Mouse (Mus musculus): ENCODE data around the gene Cops2. TPM values are rescaled to one million over a fixed set of nuclear protein-coding genes. Genes with fewer than 3 reads are reported as not detected.

Cops2 gene
- 204 and 241 TPM in 2 replicates for total RNA-seq (2017)

DNA sequence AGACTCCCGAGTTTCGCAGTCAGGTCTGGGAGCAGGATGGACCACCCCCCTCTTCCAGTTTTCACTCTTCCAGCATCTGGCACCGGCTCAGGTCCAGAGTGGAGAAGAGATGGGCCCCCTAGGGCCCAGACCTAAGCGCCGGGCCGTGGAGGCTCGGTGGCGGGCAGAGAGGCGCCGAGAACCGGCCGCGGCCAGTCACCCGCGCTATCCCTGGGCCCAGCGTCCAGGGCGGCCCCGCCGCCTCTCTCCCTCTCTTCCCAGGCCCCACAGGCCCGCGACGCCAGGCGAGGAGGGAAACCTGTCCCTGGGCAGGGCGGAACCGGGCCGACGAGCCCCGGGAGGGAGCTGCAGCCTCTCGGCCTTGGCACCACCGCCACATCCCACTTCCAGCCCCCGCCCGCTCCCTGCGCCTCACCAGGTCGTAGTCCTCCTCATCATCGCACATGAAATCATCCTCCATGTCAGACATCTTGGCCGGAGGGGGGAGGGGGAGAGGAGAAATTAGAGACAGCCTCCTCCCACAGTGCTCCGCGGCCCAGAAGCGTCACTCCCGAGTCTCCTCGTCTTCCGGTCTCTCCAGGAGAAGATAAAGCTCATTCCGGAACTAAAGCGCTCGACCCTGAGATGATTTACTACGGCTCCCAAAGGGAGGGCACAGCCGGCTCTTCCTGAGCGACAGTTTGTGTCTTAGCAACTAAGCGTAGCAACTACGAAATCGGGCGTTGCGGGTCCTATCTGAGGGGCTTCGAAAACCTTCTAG, at the start of gene Cops2, which contains the start of gene Galk2:
Gene Cops2 (minus strand): TSS at position 619 of the 760 bp plus-strand sequence.
Gene Galk2 (plus strand): TSS at position 589 of the 760 bp plus-strand sequence.
- peak; percentile 100 for ATAC-seq (replicated peaks; ENCODE audit: low read depth, poor library complexity, severe bottlenecking)

DNA sequence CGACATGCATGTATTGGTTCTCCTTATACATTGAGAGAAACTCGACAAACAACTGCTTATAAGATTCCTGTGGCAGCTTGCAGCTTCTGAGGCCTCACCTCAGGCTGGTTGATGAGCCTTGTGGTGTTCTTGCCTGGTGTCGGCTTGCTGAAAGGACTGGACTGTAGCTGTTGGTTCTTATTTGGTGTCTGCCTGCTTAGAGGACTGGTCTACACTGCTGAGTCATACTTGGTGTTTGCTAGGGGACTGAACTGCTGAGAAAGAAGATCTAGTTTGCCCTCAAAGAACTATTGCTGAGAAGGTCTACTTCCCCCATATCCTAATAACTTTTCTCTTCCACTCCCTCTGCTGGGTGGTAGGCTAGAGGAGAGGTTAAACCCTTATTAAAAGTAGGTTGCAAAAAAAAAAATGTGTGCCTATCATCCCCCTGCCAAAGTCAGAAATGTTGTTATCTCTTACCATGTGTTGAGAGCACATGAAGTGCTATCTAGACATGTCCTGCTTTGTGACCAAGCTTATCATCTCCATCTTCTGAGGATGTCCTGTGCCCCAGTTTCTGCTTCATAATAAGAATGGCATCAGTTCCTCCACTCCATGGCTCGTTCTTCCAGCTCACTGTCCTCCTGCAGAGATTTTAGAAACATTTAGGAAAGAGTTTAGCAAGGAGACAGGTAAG, 48.8 kb upstream of the Cops2 start:
- 0 out of 2 replicates have a peak, but pooled peaks have one; percentile 18 for ATAC-seq (replicated peaks; ENCODE audit: low read depth, poor library complexity, severe bottlenecking)

DNA sequence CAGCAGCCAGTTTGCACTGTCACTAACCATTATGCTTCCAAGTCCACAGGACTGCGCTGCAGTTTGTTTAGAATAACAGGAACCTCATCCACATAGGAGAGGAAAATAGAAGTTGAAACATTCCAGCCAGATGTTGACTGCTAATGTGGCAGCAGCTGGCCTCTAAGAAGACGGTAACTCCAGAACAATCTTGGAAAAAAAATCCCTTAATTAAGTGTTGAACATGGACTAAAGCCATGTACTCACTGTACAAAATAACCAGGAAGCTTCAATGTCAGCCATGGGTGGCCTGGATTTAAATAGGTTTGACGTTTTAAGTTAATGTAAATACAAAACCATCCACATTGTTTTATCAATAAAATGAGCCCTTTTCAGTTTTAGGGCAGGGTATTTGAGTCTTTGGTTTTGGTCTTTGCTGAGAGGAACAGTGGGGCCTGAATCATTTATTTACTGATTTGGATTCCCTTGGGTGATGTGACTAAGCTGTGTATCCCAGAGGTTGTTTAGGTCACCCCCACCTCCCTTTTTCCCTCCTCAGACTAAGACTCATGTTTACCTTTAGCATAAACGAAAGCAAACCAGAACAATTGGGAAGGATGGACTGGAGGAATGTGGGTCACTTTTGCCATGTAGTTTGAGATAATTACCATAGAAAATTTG, 47.6 kb upstream of the Cops2 start:
- ATAC-seq (replicated peaks; ENCODE audit: low read depth, poor library complexity, severe bottlenecking): no peak

DNA sequence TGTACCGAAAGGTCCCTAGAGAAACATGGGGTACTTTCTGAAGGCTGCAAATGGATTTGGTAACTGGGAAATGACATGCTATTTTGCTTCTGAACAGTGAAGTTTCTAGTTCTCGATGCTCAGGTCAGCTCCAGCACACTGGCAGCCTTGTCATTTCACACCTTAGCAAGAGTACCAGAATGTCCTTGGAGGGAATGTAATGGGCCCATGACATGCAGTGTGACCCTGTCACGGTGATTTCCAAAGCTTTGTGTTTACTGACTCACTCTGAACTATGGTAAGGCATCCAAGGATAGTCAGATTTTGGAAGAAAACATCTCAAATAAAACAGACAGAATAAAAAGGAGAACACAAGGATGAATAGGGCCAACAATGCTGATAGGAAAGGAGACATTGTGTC, 42.5 kb upstream of the Cops2 start:
- no peak for ATAC-seq (replicated peaks; ENCODE audit: low read depth, poor library complexity, severe bottlenecking)

DNA sequence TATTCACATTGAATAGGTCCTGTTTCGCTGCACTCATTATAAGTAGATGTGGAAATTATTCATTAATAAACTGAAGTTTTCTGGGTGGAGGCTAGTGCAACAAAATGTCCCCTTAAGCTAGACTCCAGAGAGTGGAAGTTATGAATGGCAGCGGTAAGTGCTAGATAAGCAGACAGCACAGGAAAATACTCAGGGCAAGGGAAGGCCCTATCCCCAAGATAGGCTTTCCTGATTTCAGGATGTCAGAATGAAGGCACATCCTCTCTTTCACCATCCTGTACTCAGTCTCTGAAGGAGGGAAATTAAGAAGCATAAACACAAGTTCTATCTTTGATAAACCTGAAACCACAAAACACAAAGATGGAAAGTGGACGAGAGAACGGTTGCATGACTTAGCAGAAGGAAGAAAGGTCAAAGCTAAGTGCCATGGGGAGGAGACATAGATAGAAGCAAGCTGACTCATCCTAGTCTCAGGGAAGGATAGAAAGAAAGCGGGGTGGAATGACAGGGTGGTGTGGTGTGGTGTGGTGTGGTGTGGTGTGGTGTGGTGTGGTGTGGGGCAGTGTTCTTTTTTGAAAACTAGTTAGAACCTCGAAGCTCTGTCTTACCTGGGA, 42.0 kb upstream of the Cops2 start:
- peak; percentile 93 for ATAC-seq (replicated peaks; ENCODE audit: low read depth, poor library complexity, severe bottlenecking)

DNA sequence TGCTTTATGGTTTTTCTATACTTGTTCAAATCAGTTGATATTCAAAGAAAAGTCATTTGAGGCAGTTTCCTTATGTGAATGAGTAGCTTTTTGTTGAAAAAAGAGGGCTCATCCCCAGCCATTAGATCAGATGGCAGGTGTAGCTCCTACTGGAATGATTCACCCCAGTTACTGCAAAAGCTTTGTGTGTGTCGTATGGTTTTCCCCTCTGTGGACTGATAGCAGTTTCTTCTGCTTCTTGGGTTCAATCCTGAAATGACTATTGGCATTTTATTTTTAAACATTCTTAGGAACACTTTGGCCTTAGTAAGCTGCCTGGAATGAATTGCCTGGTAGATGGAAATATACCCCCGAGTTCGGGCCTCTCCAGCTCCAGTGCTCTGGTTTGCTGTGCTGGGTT, 37.4 kb upstream of the Cops2 start:
- no peak for ATAC-seq (replicated peaks; ENCODE audit: low read depth, poor library complexity, severe bottlenecking)

DNA sequence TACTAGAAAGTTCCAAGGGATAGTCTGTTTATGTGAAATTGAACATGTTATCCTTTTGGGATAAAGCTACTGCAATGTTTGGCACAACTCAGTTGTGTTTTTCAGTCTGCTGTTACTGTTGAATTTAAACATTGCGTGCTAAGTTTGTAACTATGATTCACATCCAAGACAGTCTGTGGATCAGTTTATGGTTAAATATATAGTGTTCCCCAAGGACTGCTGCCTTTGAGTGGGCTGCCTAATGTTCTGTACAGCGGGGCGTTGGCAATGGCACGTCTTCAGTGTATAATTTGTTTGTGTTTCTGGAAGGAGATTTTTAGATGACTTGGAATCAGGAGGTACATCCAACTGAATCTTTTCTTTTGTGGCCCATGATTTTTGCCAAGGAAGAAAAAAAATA, 36.2 kb upstream of the Cops2 start:
- no peak for ATAC-seq (replicated peaks; ENCODE audit: low read depth, poor library complexity, severe bottlenecking)

DNA sequence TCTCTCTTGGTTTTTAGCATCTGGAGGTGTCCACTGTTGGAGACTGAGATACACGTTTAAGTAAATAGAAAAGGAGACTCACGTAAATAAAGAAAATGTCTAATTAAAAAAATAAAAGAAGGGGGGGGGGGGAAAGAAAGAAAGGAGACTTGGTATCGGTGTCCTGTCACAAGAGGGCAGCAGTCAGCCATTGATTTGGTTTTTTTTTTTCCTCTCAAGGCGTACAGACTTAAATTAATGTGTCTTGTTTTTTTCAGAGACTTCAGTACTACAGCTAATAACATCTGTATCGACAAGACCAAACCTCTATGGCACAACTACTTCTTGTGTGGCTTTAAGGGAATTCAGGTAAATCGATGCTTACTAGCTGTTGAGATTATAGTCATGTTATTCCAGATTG, 34.2 kb upstream of the Cops2 start:
- ATAC-seq (replicated peaks; ENCODE audit: low read depth, poor library complexity, severe bottlenecking): peak; percentile 77

DNA sequence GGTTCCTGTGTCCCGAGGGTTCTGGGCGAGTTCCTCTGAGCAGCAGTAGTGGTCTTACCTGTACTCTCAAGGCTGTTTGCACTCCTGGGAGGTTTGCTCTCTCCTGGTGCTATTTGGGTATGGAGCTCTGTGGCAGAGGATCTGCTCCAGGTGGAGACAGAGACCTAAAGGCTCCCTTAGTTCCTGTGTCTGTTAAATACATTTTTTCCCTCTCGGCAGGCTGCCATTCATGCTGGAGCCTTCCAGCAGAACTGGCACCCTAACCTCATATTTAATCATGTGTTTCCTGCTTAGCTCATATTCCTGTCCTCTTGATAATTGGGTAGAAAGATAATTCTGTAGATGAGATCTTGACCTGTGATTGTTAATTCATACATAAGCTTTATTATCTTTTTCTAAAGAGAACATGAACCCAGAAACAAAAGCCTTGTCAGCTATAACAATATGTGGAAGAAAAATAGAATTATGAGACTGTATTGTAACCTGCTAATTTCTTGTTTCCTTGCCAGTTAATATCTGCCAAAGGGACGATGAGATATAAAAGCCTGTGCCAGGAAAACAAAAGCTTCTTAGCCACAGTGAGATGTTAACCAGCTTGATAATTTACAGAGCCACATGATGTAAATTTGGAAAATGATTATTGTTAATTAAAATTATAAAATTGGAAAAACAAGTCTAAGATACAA, 27.1 kb upstream of the Cops2 start:
- ATAC-seq (replicated peaks; ENCODE audit: low read depth, poor library complexity, severe bottlenecking): no peak

DNA sequence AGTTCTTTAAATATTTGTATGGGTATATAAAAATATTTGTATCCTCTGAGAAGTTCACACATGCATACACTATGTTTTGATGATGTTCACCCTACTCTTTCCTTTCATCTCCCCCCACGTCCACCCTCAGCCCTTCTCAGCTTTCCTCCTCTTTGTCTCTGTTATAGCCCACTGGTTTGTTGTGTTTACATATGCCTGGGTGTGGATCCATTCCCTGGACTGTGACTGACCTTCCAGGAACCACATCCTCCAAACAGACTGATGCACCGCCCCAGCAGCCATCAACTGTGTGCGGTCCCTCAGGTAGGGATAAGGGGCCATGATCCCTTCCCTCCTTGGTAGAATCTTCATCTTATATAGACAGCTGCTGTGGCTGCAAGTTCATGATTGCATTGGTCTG, 11.2 kb upstream of the Cops2 start:
- no peak for ATAC-seq (replicated peaks; ENCODE audit: low read depth, poor library complexity, severe bottlenecking)

DNA sequence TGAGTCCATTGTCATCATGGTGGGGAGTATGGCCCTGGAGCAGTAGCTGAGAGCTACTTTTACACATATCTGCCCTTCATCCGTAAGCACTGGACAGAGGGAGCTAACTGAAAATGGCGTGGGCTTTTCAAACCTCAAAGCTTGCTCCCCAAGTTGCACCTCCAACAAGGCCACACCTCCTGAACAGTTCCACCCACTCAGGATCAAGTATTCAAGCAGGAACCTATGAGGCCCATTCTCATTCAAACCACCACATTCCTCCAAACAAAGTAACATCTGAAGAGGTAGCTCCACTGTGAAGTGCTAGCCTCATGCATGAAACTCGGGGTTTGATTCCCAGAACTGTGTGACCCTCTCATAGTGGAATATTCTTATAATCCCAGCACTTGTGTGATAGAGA, 9.4 kb upstream of the Cops2 start:
- no peak for ATAC-seq (replicated peaks; ENCODE audit: low read depth, poor library complexity, severe bottlenecking)

DNA sequence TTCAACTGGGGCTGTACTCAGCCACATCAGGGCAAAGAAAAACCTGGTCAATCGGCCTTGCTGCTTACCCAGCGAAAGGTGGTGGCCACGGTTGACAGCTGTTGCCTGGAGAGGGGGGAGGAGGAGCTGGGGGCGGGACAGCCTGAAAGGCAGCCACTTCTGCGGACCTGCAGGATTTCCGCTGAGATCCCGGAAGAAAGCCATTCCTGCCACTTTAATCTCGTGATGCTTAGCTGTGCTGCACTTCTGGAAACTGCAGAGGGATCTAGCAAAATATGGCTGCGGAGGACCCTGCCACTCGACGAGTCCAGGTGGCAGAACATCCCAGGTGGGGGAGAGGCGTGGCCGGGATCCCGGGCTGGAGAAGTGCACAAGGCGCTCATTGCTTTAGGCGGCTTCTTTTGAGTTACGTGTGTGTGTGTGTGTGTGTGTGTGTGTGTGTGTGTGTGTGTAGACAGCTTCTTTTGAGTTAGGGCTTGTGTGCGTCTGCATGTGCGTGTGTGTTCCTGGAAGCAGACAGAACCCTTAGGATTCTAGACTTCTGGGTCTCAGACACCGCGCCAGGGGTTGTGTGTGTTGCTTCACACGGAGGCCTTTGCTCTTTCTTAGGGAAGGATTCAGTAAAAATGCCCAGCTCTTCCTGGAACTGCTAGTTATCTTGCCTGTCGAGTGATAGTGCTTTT, 7.3 kb upstream of the Cops2 start:
- peak; percentile 97 for ATAC-seq (replicated peaks; ENCODE audit: low read depth, poor library complexity, severe bottlenecking)

DNA sequence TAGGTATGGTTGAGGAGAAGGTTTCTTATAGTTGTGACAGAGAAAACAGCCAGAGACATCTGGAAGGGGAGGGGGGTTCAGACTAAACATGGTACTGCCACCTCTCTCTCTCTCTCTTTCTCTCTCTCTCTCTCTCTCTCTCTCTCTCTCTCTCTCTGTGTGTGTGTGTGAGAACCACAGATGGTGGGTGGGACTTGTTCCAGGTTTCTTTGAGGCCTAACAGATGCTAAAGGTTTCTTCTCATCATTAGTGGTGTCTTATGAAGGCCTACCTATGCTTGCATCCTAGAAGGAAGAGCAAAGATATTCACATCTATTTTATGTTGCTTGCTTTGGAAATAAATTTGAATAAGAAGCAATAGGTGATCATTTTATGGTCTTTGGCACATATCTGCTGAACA, 6.6 kb upstream of the Cops2 start:
- ATAC-seq (replicated peaks; ENCODE audit: low read depth, poor library complexity, severe bottlenecking): no peak

DNA sequence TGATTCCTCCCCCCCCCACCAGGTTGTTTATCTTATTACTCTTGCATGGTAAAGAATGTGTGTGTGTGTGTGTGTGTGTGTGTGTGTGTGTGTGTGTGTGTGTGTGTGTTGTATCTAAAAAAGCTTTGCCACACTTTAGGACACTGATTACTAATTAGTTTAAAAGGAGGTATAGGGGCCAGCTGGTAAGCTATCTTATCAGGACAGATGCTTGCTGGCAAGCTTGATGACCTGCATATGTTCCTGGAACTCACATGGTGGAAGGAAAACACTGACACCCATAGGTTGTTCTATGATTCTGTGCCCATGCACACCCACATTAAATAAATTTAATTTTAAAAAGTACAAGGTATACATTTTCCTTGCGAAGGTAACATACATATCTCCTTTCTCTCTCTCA, 5.6 kb upstream of the Cops2 start:
- no peak for ATAC-seq (replicated peaks; ENCODE audit: low read depth, poor library complexity, severe bottlenecking)

DNA sequence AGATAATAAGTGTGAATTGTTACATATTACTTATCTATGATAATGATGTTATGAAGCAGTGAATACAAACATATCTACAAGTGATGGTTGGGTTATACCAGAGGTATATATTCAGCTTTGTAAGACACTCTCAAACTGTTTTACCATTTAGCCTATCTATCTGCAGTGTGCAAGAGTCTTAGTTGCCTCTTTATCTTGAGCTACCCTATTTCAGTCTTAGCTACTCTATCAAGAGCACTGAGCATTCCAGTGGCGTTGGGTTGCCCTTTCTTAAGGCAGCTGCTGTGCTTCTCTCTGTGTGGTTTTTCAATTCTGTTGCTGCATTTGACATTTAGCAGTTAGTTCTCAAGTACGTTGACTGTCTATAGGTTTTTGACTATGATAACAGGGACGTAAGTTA, 4.9 kb upstream of the Cops2 start:
- no peak for ATAC-seq (replicated peaks; ENCODE audit: low read depth, poor library complexity, severe bottlenecking)

DNA sequence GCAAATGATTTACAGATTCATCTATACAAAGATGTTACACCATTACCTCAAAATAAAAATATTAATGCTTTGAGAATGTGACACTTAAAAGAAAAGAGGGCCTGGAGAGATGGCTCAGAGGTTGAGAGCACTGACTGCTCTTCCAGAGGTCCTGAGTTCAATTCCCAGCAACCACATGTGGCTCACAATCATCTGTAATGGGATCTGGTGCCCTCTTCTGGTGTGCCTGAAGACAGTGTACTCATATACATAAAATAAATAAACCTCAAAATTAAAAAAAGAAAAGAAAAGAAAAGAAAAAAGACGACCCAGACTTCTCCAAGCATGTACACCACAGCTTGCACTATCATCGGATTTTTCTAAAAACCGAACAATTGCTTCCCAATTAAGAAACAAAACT, 1.2 kb downstream of the Cops2 start:
- no peak for ATAC-seq (replicated peaks; ENCODE audit: low read depth, poor library complexity, severe bottlenecking)

DNA sequence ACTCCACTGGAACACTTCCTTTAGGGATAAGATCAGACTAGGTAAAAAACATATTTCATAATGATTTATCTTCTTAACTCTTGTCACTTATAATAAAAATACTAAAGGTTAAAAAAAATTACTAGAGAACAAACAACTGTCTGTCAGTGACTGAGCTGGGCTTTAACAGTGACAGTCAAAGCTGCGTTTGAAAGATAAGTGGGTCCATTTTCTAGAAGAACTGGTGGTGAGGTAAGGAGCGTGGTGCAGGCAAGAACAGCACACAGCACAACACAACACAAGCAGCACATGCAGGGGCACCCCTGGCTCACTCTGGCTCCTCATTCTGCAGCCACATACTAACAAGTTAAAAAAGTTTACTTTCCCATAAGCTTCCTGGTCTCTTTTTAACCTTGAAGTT, 7.7 kb downstream of the Cops2 start:
- peak; percentile 50; the same call in 1 of the 2 replicates for ATAC-seq (replicated peaks; ENCODE audit: low read depth, poor library complexity, severe bottlenecking)

DNA sequence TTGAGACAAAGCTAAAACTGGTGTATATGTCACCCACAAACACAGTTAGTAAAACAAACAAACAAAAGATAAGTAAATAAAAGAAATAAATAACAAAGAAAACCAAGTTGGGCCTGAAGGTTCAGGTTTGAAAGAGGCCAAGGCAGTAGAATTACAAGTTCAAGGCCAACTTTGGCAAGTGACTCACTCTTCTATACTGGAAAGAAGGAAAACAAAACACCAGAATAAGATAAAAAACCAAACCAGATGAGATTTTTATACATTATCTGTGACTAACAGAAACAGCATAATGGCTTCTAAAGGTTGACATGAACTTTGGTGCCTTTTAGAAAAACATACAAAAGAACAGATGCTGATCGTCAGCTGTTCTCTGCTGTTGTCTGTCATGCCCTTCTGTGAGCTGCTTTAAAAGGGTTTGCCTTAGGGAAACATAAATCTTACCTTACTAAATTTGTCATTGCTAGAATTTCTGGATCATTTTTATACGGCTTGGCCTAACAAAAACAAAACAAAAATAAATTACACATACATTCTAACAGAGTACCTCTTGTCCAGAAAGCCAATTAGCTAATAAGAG, 20.1 kb downstream of the Cops2 start:
- no peak for ATAC-seq (replicated peaks; ENCODE audit: low read depth, poor library complexity, severe bottlenecking)

DNA sequence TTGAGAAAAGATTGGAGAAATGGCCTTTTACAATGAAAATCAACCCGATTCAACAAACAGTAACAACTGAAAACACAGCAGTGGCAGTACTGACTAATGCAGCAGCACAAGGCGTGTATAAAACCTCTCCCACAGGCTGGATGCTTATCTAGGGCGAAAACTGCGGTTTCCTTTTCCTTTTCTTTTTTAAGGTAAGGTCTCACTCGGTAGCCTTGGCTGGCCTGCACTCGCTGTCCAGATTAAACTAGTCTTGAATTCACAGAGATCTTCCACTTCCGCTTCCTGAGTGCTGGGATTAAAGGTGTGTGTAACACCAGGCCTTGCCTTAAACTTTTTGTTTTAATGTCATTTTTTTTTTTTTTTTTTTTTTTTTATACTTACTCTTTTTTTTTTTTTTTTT, 20.8 kb downstream of the Cops2 start:
- ATAC-seq (replicated peaks; ENCODE audit: low read depth, poor library complexity, severe bottlenecking): no peak
